Mouse (Mus musculus) myocyte (in vitro differentiated cells): ENCODE results near the gene Clmn.

ENCODE experiments used
- CEBPB ChIP-seq: IDR thresholded peaks from 2 replicates; pipeline ENCODE4 v1.6.1; 2011; ENCODE audit warnings: mild to moderate bottlenecking, moderate library complexity; ENCODE audit not compliant: poor library complexity, insufficient read depth, severe bottlenecking
- E2F4 ChIP-seq: IDR thresholded peaks from one replicate; pipeline ENCODE4 v1.6.1; 2011; ENCODE audit warnings: mild to moderate bottlenecking, control low read depth, moderate library complexity; ENCODE audit not compliant: insufficient read depth
- MAX ChIP-seq: IDR thresholded peaks from one replicate; pipeline ENCODE4 v1.6.1; 2011; ENCODE audit warnings: low read depth, mild to moderate bottlenecking, control low read depth
- MYOD1 ChIP-seq, 3 experiments: IDR thresholded peaks; one replicate each; pipeline ENCODE4 v1.6.1; 2011; ENCODE audit warnings: control low read depth in 2 of 3, low read depth in 2 of 3, mild to moderate bottlenecking in 2 of 3, moderate library complexity in 1 of 3; ENCODE audit not compliant: insufficient read length in 2 of 3, control insufficient read depth in 1 of 3
- MYOG ChIP-seq, 3 experiments: IDR thresholded peaks; one replicate each; pipeline ENCODE4 v1.6.1; 2011; ENCODE audit warnings: control low read depth in 2 of 3, low read depth in 2 of 3, mild to moderate bottlenecking in 2 of 3; ENCODE audit not compliant: insufficient read length in 2 of 3, control insufficient read depth in 1 of 3, insufficient read depth in 1 of 3
- POLR2A ChIP-seq: IDR thresholded peaks from one replicate; pipeline ENCODE4 v1.6.1; 2011; ENCODE audit warnings: low read depth, mild to moderate bottlenecking, control low read depth, moderate library complexity; ENCODE audit not compliant: insufficient read length
- POLR2AphosphoS2 ChIP-seq: IDR thresholded peaks from one replicate; pipeline ENCODE4 v1.6.1; 2011; ENCODE audit warnings: low read depth, control low read depth; ENCODE audit not compliant: insufficient read length
- REST ChIP-seq: IDR thresholded peaks from one replicate; pipeline ENCODE4 v1.6.1; 2011; ENCODE audit warnings: mild to moderate bottlenecking, control low read depth, moderate library complexity; ENCODE audit not compliant: insufficient read depth, insufficient read length
- SRF ChIP-seq: IDR thresholded peaks from one replicate; pipeline ENCODE4 v1.6.1; 2011; ENCODE audit warnings: low read depth; ENCODE audit not compliant: control insufficient read depth, insufficient read length
- TCF12 ChIP-seq: IDR thresholded peaks from one replicate; pipeline ENCODE4 v1.6.1; 2011; ENCODE audit warnings: mild to moderate bottlenecking, control low read depth; ENCODE audit not compliant: poor library complexity, insufficient read depth, severe bottlenecking
- TCF3 ChIP-seq: IDR thresholded peaks from one replicate; pipeline ENCODE4 v1.6.1; 2011; ENCODE audit warnings: low read depth, control low read depth; ENCODE audit not compliant: insufficient read length

DNA sequence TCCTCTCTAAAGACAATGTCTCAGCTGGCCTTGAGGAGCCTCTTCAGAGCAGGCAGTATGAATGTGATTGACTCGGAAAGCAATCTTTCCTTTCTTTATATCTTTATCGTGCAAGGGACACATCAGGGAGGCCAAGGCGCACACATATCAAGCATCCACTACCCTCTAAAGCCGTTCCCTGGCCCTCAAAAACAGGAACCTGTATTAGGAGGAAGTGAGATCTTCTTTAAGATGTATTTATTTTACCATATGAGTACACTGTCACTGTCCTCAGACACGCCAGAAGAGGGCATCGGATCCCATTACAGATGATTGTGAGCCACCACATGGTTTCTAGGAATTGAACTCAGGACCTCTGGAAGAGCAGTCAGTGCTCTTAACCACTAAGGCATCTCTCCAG is 122.6 kb downstream of the Clmn start:
- TF ChIP-seq POLR2A: no peak
- TF ChIP-seq TCF12: no peak
- TF ChIP-seq REST: no peak
- TF ChIP-seq TCF3: no peak
- TF ChIP-seq MYOD1 (IDR thresholded peaks at IDR 0.05; ENCODE audit: control insufficient read depth in 1 of 3, insufficient read length in 2 of 3, low read depth in 2 of 3): no peak
- no peak for TF ChIP-seq POLR2AphosphoS2
- TF ChIP-seq E2F4: no peak
- no peak for TF ChIP-seq SRF
- no peak for TF ChIP-seq CEBPB
- TF ChIP-seq MAX: no peak
- no peak for TF ChIP-seq MYOG (IDR thresholded peaks at IDR 0.05; ENCODE audit: control insufficient read depth in 1 of 3, insufficient read depth in 1 of 3, insufficient read length in 2 of 3, low read depth in 2 of 3)
